14 mouse cellular contexts compared by ENCODE assay signal in genomic region chr2:153433859-153434258, GRCm38 (mm10). TPM values are rescaled to one million over a fixed set of nuclear protein-coding genes. Genes with fewer than 3 reads are reported as not detected.
A peak's percentile ranks its signal among the peaks of the same experiment; 100 is the strongest.
DNase-seq lines count a peak whose midpoint lies in the region; ATAC-seq and TF ChIP-seq lines count a peak whose summit lies in the region.
"Had no signal": no experiment of that assay in that cellular context is flagged by ENCODE, and none has a peak within 500 bp of the region (broad histone marks: within the 10 kb centered on the region; RNA-seq: fewer than 3 reads in every experiment).

No protein-coding gene starts in this region.

- peaks cover 61% of the 10 kb centered on the region for H3K36me3 ChIP-seq in heart, embryonic 12.5 days
- H3K36me3 ChIP-seq in liver, embryonic 13.5 days: peaks cover 70% of the 10 kb centered on the region
- no peaks in the 10 kb centered on the region; the same call in 1 of the 2 replicates for H3K36me3 ChIP-seq in liver, postnatal 0 days (replicated peaks; ENCODE audit: insufficient read depth, low read length)
- peaks cover 53% of the 10 kb centered on the region for H3K36me3 ChIP-seq in embryonic facial prominence, embryonic 14.5 days (ENCODE audit: control insufficient read depth, insufficient read depth, low read length)
- H3K36me3 ChIP-seq in limb, embryonic 15.5 days: peaks cover 34% of the 10 kb centered on the region

- H3K9ac ChIP-seq in heart, embryonic 12.5 days: 0 out of 2 replicates have a peak overlapping the region, but pooled peaks have one; percentile 11
- no peak overlapping the region for H3K9ac ChIP-seq in liver, embryonic 13.5 days
- no peak overlapping the region for H3K9ac ChIP-seq in liver, postnatal 0 days (replicated peaks)
- no peak overlapping the region for H3K9ac ChIP-seq in embryonic facial prominence, embryonic 14.5 days (ENCODE audit: low read depth, low read length)
- no peak overlapping the region for H3K9ac ChIP-seq in limb, embryonic 15.5 days
- H3K9ac ChIP-seq: liver, embryonic 14.5 days had no signal

- intact Hi-C loops in heart, postnatal 36 days (cut with DNase I): no loop called here

- no peak for TF ChIP-seq CTCF in liver, postnatal 0 days (IDR thresholded peaks at IDR 0.05; ENCODE audit: low read depth)

- no peak for TF ChIP-seq EP300 in liver, postnatal 0 days (IDR thresholded peaks at IDR 0.05; ENCODE audit: low read depth)

- ATAC-seq in heart, embryonic 12.5 days (ENCODE audit: insufficient number of reproducible peaks, low FRiP score): no peak
- ATAC-seq in liver, embryonic 13.5 days (ENCODE audit: low read depth): no peak
- ATAC-seq in liver, postnatal 0 days: no peak
- ATAC-seq in embryonic facial prominence, embryonic 14.5 days (ENCODE audit: low read depth): no peak
- no peak for ATAC-seq in limb, embryonic 15.5 days (ENCODE audit: insufficient number of reproducible peaks, low FRiP score, low TSS enrichment, low read depth)

- H3K4me3 ChIP-seq in heart, embryonic 12.5 days: no peak overlapping the region
- H3K4me3 ChIP-seq in liver, embryonic 13.5 days (replicated peaks): no peak overlapping the region
- no peak overlapping the region for H3K4me3 ChIP-seq in liver, postnatal 0 days (ENCODE audit: low read depth, low read length)
- H3K4me3 ChIP-seq in embryonic facial prominence, embryonic 14.5 days (ENCODE audit: low read depth, low read length): no peak overlapping the region
- H3K4me3 ChIP-seq in limb, embryonic 15.5 days: no peak overlapping the region

- no peaks in the 10 kb centered on the region for H3K9me3 ChIP-seq in heart, embryonic 12.5 days (replicated peaks)
- H3K9me3 ChIP-seq in liver, embryonic 13.5 days (replicated peaks): no peaks in the 10 kb centered on the region
- H3K9me3 ChIP-seq in liver, postnatal 0 days (ENCODE audit: low read length): no peaks in the 10 kb centered on the region
- H3K9me3 ChIP-seq in embryonic facial prominence, embryonic 14.5 days (ENCODE audit: control insufficient read depth, low read length): no peaks in the 10 kb centered on the region
- H3K9me3 ChIP-seq in limb, embryonic 15.5 days: no peaks in the 10 kb centered on the region

- peak overlapping the region; percentile 73 for H3K27ac ChIP-seq in heart, embryonic 12.5 days (ENCODE audit: poor library complexity, severe bottlenecking)
- peak overlapping the region; percentile 29 for H3K27ac ChIP-seq in liver, embryonic 13.5 days
- no peak overlapping the region for H3K27ac ChIP-seq in liver, postnatal 0 days (ENCODE audit: low read depth)
- H3K27ac ChIP-seq in embryonic facial prominence, embryonic 14.5 days (replicated peaks; ENCODE audit: low read depth, low read length): 0 out of 2 replicates have a peak overlapping the region, but pooled peaks have one; percentile 48
- 0 out of 2 replicates have a peak overlapping the region, but pooled peaks have one; percentile 7 for H3K27ac ChIP-seq in limb, embryonic 15.5 days
- H3K27ac ChIP-seq: liver, embryonic 14.5 days had no signal

- H3K4me1 ChIP-seq in heart, embryonic 12.5 days (replicated peaks): peaks cover 96% of the 10 kb centered on the region
- H3K4me1 ChIP-seq in liver, embryonic 13.5 days (replicated peaks): peaks cover 90% of the 10 kb centered on the region
- H3K4me1 ChIP-seq in liver, postnatal 0 days (ENCODE audit: insufficient read depth): peaks cover 38% of the 10 kb centered on the region
- peaks cover 47% of the 10 kb centered on the region for H3K4me1 ChIP-seq in embryonic facial prominence, embryonic 14.5 days (ENCODE audit: control insufficient read depth, insufficient read depth, low read length)
- peaks cover 59% of the 10 kb centered on the region for H3K4me1 ChIP-seq in limb, embryonic 15.5 days

- no peaks in the 10 kb centered on the region for H3K27me3 ChIP-seq in heart, embryonic 12.5 days (replicated peaks)
- no peaks in the 10 kb centered on the region for H3K27me3 ChIP-seq in liver, embryonic 13.5 days
- no peaks in the 10 kb centered on the region for H3K27me3 ChIP-seq in liver, postnatal 0 days (ENCODE audit: insufficient read depth, low read length)
- H3K27me3 ChIP-seq in embryonic facial prominence, embryonic 14.5 days (replicated peaks; ENCODE audit: control insufficient read depth, insufficient read depth, low read length): no peaks in the 10 kb centered on the region
- H3K27me3 ChIP-seq in limb, embryonic 15.5 days: no peaks in the 10 kb centered on the region

- WGBS in heart, embryonic 12.5 days: 42% methylated on average over 3 of the region's 3 CpGs
- 78% methylated on average over 3 of the region's 3 CpGs for WGBS in liver, embryonic 13.5 days (ENCODE audit: insufficient replicate concordance)
- WGBS in liver, postnatal 0 days (ENCODE audit: insufficient replicate concordance): 78% methylated on average over 3 of the region's 3 CpGs
- WGBS in embryonic facial prominence, embryonic 14.5 days: 35% methylated on average over 3 of the region's 3 CpGs
- 39% methylated on average over 3 of the region's 3 CpGs for WGBS in limb, embryonic 15.5 days

- no peak for DNase-seq in heart, postnatal 36 days
- no peak for DNase-seq in liver, embryonic 13.5 days
- no peak for DNase-seq in liver, postnatal 0 days
- DNase-seq in embryonic facial prominence, embryonic 14.5 days (ENCODE audit: low spot score): no peak
- no peak for DNase-seq in thymus, postnatal 25 days
- no peak for DNase-seq in thymus, postnatal 10 days (ENCODE audit: low spot score in 2 of 2)
- DNase-seq: kidney, adult 2 months had no signal

- H3K4me2 ChIP-seq in heart, embryonic 12.5 days: peak overlapping the region; percentile 2; the same call in 1 of the 2 replicates
- H3K4me2 ChIP-seq in liver, embryonic 13.5 days: no peak overlapping the region
- no peak overlapping the region for H3K4me2 ChIP-seq in liver, postnatal 0 days (ENCODE audit: low read depth, low read length)
- H3K4me2 ChIP-seq in embryonic facial prominence, embryonic 14.5 days (ENCODE audit: low read depth, low read length): no peak overlapping the region
- H3K4me2 ChIP-seq in limb, embryonic 15.5 days: no peak overlapping the region

RNA-seq across cellular contexts. Expression of gene 4930404H24Rik, which starts 58.7 kb away (rescaled TPM):
- polyA plus RNA-seq in heart, embryonic 12.5 days (2016; fragmentation: Nextera tagmentation; extraction: Ambion mirVana): not detected in 2 replicates
- total RNA-seq in heart, postnatal 36 days (2021): not detected
- not detected in 2 replicates for polyA plus RNA-seq in liver, embryonic 13.5 days (2015; fragmentation: Nextera tagmentation; extraction: Ambion mirVana)
- not detected in 2 replicates for polyA plus RNA-seq in liver, postnatal 0 days (2015; fragmentation: Nextera tagmentation; extraction: Ambion mirVana)
- not detected in 2 replicates for polyA plus RNA-seq in embryonic facial prominence, embryonic 14.5 days (2014; fragmentation: Nextera tagmentation; extraction: Ambion mirVana)
- not detected in 2 replicates for polyA plus RNA-seq in limb, embryonic 15.5 days (2015; fragmentation: Nextera tagmentation; extraction: Ambion mirVana)
- total RNA-seq: adrenal gland, adult 18-20 months; common myeloid progenitor, adult 5-6 weeks had no signal
- polyA plus RNA-seq: gonadal fat pad, adult 2 months; kidney, adult 2 months; liver, embryonic 14.5 days; small intestine, adult 2 months had no signal
